Mouse (Mus musculus) liver, embryonic 14.5 days (tissue): ENCODE data around the gene Apba2.

Experiments
- CTCF ChIP-seq: IDR thresholded peaks from 2 replicates; pipeline ENCODE4 v1.5.1; 2016; ENCODE audit warnings: antibody characterized with exemption, low read depth, control low read depth
- EP300 ChIP-seq: IDR thresholded peaks from 2 replicates; pipeline ENCODE4 v1.6.1; 2016; ENCODE audit warnings: antibody characterized with exemption, low read depth

DNA sequence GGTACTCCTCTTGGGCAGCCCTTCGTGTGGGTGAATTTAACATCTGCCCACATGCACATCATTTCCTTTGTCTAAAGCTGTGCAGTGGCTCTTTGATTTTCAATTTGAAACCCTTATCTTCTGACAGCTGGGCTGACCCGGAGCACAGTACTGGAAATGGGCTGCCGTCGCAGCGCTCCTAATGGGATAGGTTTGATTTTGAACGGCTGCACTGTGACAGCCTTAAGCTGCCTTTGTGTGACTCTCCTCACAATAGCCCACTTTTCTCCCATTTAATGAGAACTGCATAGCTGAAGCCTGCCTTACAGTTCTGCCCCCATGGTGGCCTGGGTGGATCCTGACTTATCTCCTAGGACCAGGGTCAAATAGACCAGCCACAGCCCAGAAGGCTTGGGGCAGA lies 31.9 kb downstream of the Apba2 start:
- TF ChIP-seq CTCF (no peak), EP300 (no peak)
